Mouse (Mus musculus) liver, embryonic 14.5 days (tissue): ENCODE results near the gene Stxbp1. TPM values are rescaled to one million over a fixed set of nuclear protein-coding genes. Genes with fewer than 3 reads are reported as not detected.
A peak's percentile ranks its signal among the peaks of the same experiment; 100 is the strongest.

Source experiments
- ATAC-seq: fragments of 200-750 bp; cut with Nextera tagmentation; 2 replicates; pipeline ENCODE4 v1.8.0; 2017; ENCODE audit warnings: moderate number of reproducible peaks, mild to moderate bottlenecking, moderate library complexity; ENCODE audit not compliant: insufficient read depth
- DNase-seq, 3 experiments: peaks; one replicate each; pipeline ENCODE4 v3.0.0-alpha.2; 2012 to 2013; ENCODE audit warnings: low read depth in 3 of 3, low spot score in 3 of 3
- H3K27ac ChIP-seq: fragments of 300-500 bp; sonication (generic); 2 replicates; pipeline ENCODE4 v1.5.1; 2014; ENCODE audit warnings: moderate library complexity, mild to moderate bottlenecking, control low read depth, inconsistent platforms
- H3K27me3 ChIP-seq: fragments of 300-500 bp; sonication (generic); 2 replicates; pipeline ENCODE4 v1.6.1; 2014; ENCODE audit warnings: mild to moderate bottlenecking, low read length, moderate library complexity; ENCODE audit not compliant: control insufficient read depth, insufficient read depth
- H3K36me3 ChIP-seq: fragments of 300-500 bp; sonication (generic); replicated peaks from 2 replicates; pipeline ENCODE4 v1.6.1; 2014; ENCODE audit warnings: low read depth; ENCODE audit not compliant: control insufficient read depth, insufficient read depth
- H3K4me1 ChIP-seq, 2 experiments: fragments of 200-500 bp in 1 of 2; fragments of 300-500 bp in 1 of 2; sonication (generic) in 1 of 2; replicated peaks; 2 replicates each; pipeline ENCODE4 v1.6.1; 2012 to 2014; ENCODE audit warnings: antibody characterized with exemption in 1 of 2, inconsistent platforms in 1 of 2, low read length in 1 of 2; ENCODE audit not compliant: control insufficient read depth in 2 of 2, insufficient read depth in 2 of 2
- H3K4me2 ChIP-seq: fragments of 300-500 bp; sonication (generic); 2 replicates; pipeline ENCODE4 v1.6.1; 2014; ENCODE audit warnings: low read depth, mild to moderate bottlenecking, control low read depth, moderate library complexity
- H3K4me3 ChIP-seq, 2 experiments: fragments of 200-500 bp in 1 of 2; fragments of 300-500 bp in 1 of 2; sonication (generic) in 1 of 2; 2 replicates each; pipeline ENCODE4 v1.5.1; 2012 to 2014; ENCODE audit warnings: low read depth in 2 of 2, low read length in 2 of 2, mild to moderate bottlenecking in 2 of 2, control low read depth in 1 of 2, inconsistent platforms in 1 of 2, moderate library complexity in 1 of 2; ENCODE audit not compliant: insufficient read depth in 1 of 2
- H3K9ac ChIP-seq: fragments of 300-500 bp; sonication (generic); replicated peaks from 2 replicates; pipeline ENCODE4 v1.6.1; 2014; ENCODE audit warnings: mild to moderate bottlenecking, control low read depth, moderate library complexity
- H3K9me3 ChIP-seq: fragments of 300-500 bp; sonication (generic); 2 replicates; pipeline ENCODE4 v1.6.1; 2016; ENCODE audit warnings: low read length, mixed read lengths; ENCODE audit not compliant: control insufficient read depth
- CTCF ChIP-seq: IDR thresholded peaks from 2 replicates; pipeline ENCODE4 v1.5.1; 2016; ENCODE audit warnings: antibody characterized with exemption, low read depth, control low read depth
- EP300 ChIP-seq: IDR thresholded peaks from 2 replicates; pipeline ENCODE4 v1.6.1; 2016; ENCODE audit warnings: antibody characterized with exemption, low read depth
- WGBS: fragments of 180-500 bp; shearing (Covaris S2); extraction: QIAGEN DNeasy Blood & Tissue Kit; methylation state at CpG from one replicate; pipeline ENCODE4 v1.1.7; 2014; ENCODE audit not compliant: insufficient replicate concordance; 5-methylcytosine and 5-hydroxymethylcytosine counted together
- polyA plus RNA-seq, 2 experiments: library from polyadenylated mRNA; depleted of rRNA in 1 of 2; stranded (reverse) in 1 of 2; unstranded in 1 of 2; fragments of >200 nt; fragmentation: Nextera tagmentation in 1 of 2; extraction: Ambion mirVana in 1 of 2; gene quantifications; 2 replicates each; pipeline versions ENCODE4 v1.2.1 to v1.2.3; 2012 to 2014

Stxbp1 gene
- polyA plus RNA-seq, 2 experiments, result 2.1 to 2.6 TPM

DNA sequence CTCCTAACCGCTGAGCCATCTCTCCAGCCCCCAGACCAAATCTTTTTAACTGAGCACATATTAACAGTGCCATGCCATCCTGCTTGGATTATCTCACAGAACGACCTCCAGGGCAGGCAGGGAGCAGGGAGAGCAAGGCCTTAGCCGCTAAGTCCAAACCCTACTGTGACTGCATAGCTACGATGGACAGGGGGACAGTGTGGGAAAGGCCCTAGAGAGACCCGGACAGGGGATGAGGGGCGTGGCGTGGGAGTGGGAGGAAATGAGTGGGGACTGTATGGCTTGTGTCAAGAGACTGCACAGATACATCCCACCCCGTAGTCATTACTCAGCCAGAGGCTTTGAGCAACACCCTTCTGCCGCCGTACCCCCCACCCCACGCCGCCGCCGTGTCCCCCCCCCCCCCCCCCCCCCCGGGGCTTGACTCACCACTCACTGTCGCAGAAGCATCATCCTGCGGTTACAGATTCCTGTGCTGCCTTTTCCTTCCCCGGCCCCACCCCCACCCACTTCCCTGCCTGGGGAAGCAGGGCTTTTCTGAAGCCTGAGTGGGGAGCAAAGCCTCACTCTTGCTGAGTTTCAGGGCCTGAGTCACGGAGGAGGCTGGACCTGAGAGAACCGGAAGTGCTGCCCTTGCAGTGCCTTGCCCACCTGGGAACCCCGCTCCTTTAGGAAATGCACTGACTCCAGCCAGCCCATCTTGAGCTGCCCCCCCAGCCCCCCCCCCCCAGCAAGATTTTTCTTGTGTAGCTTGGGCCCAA lies 35.4 kb upstream of the Stxbp1 start:
- no peak for TF ChIP-seq CTCF
- no peak for TF ChIP-seq EP300
- DNase-seq (no peak), ATAC-seq (peak; percentile 14; the same call in 1 of the 2 replicates)
- WGBS, result 17% methylated on average over 16 of the region's 21 CpGs
- Histone ChIP-seq H3K4me1 (peaks cover 0 to 16% of the 10 kb centered on the region in 2 experiments; a peak in 3 of 4 replicates), H3K9ac (no peak overlapping the region), H3K4me2 (no peak overlapping the region), H3K4me3 (no peak overlapping the region), H3K36me3 (no peaks in the 10 kb centered on the region), H3K9me3 (no peaks in the 10 kb centered on the region), H3K27ac (no peak overlapping the region), H3K27me3 (no peaks in the 10 kb centered on the region)

DNA sequence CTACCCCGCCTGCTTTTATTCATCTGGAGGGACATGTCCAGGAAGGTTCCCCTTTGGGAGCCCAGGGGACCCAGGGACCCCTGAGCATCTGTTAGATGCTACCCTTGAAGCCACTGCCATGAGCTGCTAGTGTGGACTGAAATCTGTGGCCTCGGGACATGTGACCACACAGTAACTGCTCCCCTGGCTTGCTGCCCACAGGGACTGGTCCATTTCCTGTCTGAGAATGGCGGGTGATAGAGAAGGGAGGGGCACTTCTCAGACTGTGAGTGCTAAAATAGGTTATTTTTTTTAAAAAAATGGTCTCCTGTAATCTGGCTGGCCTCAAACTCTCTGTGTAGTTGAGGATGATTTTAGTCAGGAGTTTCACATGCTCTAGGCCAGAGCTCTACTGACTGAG lies 34.7 kb upstream of the Stxbp1 start:
- Histone ChIP-seq H3K36me3 (no peaks in the 10 kb centered on the region), H3K4me2 (no peak overlapping the region), H3K27ac (no peak overlapping the region), H3K27me3 (no peaks in the 10 kb centered on the region; the same call in 1 of the 2 replicates), H3K4me3 (no peak overlapping the region), H3K9ac (no peak overlapping the region), H3K9me3 (no peaks in the 10 kb centered on the region), H3K4me1 (peaks cover 0 to 20% of the 10 kb centered on the region in 2 experiments)
- TF ChIP-seq EP300 (no peak), CTCF (no peak)
- 14% methylated on average over 3 of the region's 3 CpGs for WGBS
- ATAC-seq, result no peak
- DNase-seq, result no peak

DNA sequence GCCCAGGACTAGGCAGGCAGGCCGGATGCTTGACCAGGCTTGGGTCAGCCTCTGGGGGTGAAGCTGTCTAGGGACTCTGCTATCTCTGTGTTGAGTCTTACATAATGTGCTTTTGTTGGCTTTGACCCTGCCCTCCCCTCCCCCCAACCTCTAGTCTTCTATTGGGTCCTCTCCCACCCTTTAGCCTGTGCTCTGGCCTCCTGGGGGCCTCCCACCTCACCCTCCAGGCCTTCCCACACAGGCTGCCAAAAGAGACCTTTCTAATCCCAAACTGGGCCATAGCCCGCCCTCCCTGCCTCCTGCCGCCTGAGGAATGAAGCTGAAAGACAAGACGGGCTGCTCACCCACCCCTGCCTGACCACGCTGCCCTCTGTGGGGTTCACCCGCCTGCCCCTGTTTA lies 34.0 kb upstream of the Stxbp1 start:
- 66% methylated on average over 6 of the region's 6 CpGs for WGBS
- no peak for TF ChIP-seq EP300
- TF ChIP-seq CTCF, result no peak
- Histone ChIP-seq H3K9me3 (no peaks in the 10 kb centered on the region), H3K9ac (no peak overlapping the region), H3K36me3 (no peaks in the 10 kb centered on the region), H3K4me1 (peaks cover 0 to 21% of the 10 kb centered on the region in 2 experiments), H3K27me3 (no peaks in the 10 kb centered on the region; the same call in 1 of the 2 replicates), H3K4me2 (no peak overlapping the region), H3K27ac (no peak overlapping the region), H3K4me3 (no peak overlapping the region)
- DNase-seq (no peak), ATAC-seq (no peak)

DNA sequence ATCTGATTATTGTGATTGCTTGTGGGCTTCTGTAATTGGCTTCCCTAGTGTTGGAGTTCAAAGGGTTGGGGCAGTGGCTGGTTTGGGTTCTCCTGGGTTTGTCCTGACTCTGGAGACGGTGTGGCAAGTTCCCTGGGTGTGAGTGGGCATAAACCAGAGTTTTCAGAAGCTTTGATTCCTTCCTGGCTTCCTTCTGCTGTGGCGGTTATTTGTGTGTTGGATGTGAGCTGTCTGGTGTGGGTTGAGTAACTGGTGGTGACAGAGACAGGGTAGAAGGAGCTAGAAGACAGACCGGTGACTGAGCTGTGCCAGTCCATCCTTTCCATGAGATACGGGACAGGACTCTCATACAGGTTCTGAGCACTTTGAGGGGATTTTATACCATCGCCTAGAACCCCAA lies 32.5 kb upstream of the Stxbp1 start:
- 52% methylated on average over 5 of the region's 5 CpGs for WGBS
- H3K27ac ChIP-seq, result no peak overlapping the region
- TF ChIP-seq CTCF (no peak), EP300 (no peak)

DNA sequence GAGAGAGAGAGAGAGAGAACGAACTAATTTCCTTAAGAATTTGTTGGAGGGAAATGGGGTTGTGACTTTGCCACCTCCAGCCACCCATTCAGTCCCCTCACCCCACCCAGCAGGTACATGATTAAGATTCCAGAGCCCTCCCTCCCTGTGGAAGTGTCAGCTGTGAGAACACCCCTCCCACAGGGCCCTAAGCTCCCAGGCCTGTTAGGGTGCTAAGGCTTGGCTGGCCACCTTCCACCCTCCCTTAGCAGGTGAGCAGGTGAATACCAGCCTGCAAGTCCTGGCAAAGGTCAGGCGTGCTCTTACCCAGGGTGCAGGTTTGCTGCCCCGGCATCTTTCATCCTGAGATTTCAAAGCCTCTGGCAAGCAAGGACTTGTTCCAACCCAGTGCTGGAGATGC lies 31.4 kb upstream of the Stxbp1 start:
- H3K36me3 ChIP-seq, result no peaks in the 10 kb centered on the region
- H3K4me3 ChIP-seq, result no peak overlapping the region
- ATAC-seq (no peak), DNase-seq (no peak)
- no peaks in the 10 kb centered on the region for H3K9me3 ChIP-seq
- H3K27ac ChIP-seq, result no peak overlapping the region
- 63% methylated on average over 3 of the region's 3 CpGs for WGBS
- no peak overlapping the region for H3K4me2 ChIP-seq
- H3K4me1 ChIP-seq, result peaks cover 6 to 30% of the 10 kb centered on the region in 2 experiments
- no peaks in the 10 kb centered on the region; the same call in 1 of the 2 replicates for H3K27me3 ChIP-seq
- no peak for TF ChIP-seq CTCF
- TF ChIP-seq EP300, result no peak
- H3K9ac ChIP-seq, result no peak overlapping the region

More for the DNA sequence above, 32.5 kb upstream of the Stxbp1 start:
- Histone ChIP-seq H3K9ac (no peak overlapping the region), H3K4me1 (peaks cover 6 to 30% of the 10 kb centered on the region in 2 experiments), H3K4me3 (no peak overlapping the region), H3K27me3 (no peaks in the 10 kb centered on the region; the same call in 1 of the 2 replicates), H3K36me3 (no peaks in the 10 kb centered on the region), H3K9me3 (no peaks in the 10 kb centered on the region), H3K4me2 (no peak overlapping the region)
- no peak for DNase-seq
- ATAC-seq, result no peak
